Mouse (Mus musculus): Measurements from ENCODE around the gene Cby1. TPM values are rescaled to one million over a fixed set of nuclear protein-coding genes. Genes with fewer than 3 reads are reported as not detected.
A peak's percentile ranks its signal among the peaks of the same experiment; 100 is the strongest.
"Not testable (repeated sequence)": the region's sequence is repeated elsewhere in the genome, so short reads cannot be mapped to it uniquely, and the experiment has no call there.

Cby1 gene
- polyA plus RNA-seq (2017; shearing (Covaris generic)): 10 to 100 TPM; 15.7 to 18.3 (median 16.8) TPM

- ATAC-seq: peak; percentile 72
Observed at GRCm38 (mm10) chr15:79658531-79659375, at the start of gene Cby1, which contains the start of gene Fam227a. Gene Cby1 (plus strand): TSS chr15:79659199. Gene Fam227a (minus strand): TSS chr15:79658956.

GRCm38 (mm10) chr15:79609226-79609625 lies 49.8 kb upstream of the Cby1 start:
- no peak for ATAC-seq

- no peak for ATAC-seq
Observed at GRCm38 (mm10) chr15:79615501-79615900, 43.5 kb upstream of the Cby1 start.

GRCm38 (mm10) chr15:79616729-79617128 lies 42.3 kb upstream of the Cby1 start:
- ATAC-seq: no peak

- no peak for ATAC-seq
Observed at GRCm38 (mm10) chr15:79617135-79617534, 41.9 kb upstream of the Cby1 start.

- ATAC-seq: no peak
Observed at GRCm38 (mm10) chr15:79618456-79618855, 40.5 kb upstream of the Cby1 start.

GRCm38 (mm10) chr15:79619770-79620414 lies 39.1 kb upstream of the Cby1 start:
- ATAC-seq: no peak

GRCm38 (mm10) chr15:79630471-79630870 lies 28.5 kb upstream of the Cby1 start:
- no peak for ATAC-seq

GRCm38 (mm10) chr15:79641135-79641817 lies 17.7 kb upstream of the Cby1 start:
- ATAC-seq: no peak

- no peak for ATAC-seq
Observed at GRCm38 (mm10) chr15:79645483-79645882, 13.5 kb upstream of the Cby1 start.

GRCm38 (mm10) chr15:79648130-79648529 lies 10.9 kb upstream of the Cby1 start:
- ATAC-seq: no peak

- no peak for ATAC-seq
Observed at GRCm38 (mm10) chr15:79650569-79650968, 8.4 kb upstream of the Cby1 start.

- ATAC-seq: no peak
Observed at GRCm38 (mm10) chr15:79651481-79651880, 7.5 kb upstream of the Cby1 start.

GRCm38 (mm10) chr15:79656451-79656850 lies 2.5 kb upstream of the Cby1 start:
- ATAC-seq: no peak

- ATAC-seq: peak; percentile 64
Observed at GRCm38 (mm10) chr15:79657837-79658530, 1.0 kb upstream of the Cby1 start.

GRCm38 (mm10) chr15:79661852-79662251 lies 2.9 kb downstream of the Cby1 start:
- no peak for ATAC-seq

- no peak for ATAC-seq
Observed at GRCm38 (mm10) chr15:79664666-79665065, 5.7 kb downstream of the Cby1 start.

GRCm38 (mm10) chr15:79669195-79669594 lies 10.2 kb downstream of the Cby1 start:
- ATAC-seq: no peak

- ATAC-seq: peak; percentile 97
Observed at GRCm38 (mm10) chr15:79670249-79670971, 11.4 kb downstream of the Cby1 start, which contains the start of gene Tomm22. Gene Tomm22 (plus strand): TSS chr15:79670861.

- no peak for ATAC-seq
Observed at GRCm38 (mm10) chr15:79670972-79671299, 11.9 kb downstream of the Cby1 start.

- not testable (repeated sequence) for ATAC-seq
Observed at GRCm38 (mm10) chr15:79671828-79672348, 12.9 kb downstream of the Cby1 start.

GRCm38 (mm10) chr15:79677936-79678335 lies 18.9 kb downstream of the Cby1 start:
- no peak for ATAC-seq

All from inflammation-experienced regulatory T-cells, adult 6 months (primary cell).